Mouse (Mus musculus) neural tube, embryonic 11.5 days (tissue): ENCODE results near the gene Muc13. TPM values are rescaled to one million over a fixed set of nuclear protein-coding genes. Genes with fewer than 3 reads are reported as not detected.

ENCODE experiments used
- ATAC-seq: fragments of 200-750 bp; cut with Nextera tagmentation; 2 replicates; pipeline ENCODE4 v1.8.0; 2017; ENCODE audit warnings: moderate number of reproducible peaks, mild to moderate bottlenecking, moderate TSS enrichment, moderate library complexity; ENCODE audit not compliant: insufficient read depth, low FRiP score, low TSS enrichment
- DNase-seq: peaks from one replicate; pipeline ENCODE4 v3.0.0-alpha.2; 2015; ENCODE audit warnings: low spot score
- H3K27ac ChIP-seq: fragments of 300-500 bp; sonication (generic); 2 replicates; pipeline ENCODE4 v1.5.1; 2014; ENCODE audit warnings: low read depth, mild to moderate bottlenecking, low read length
- H3K27me3 ChIP-seq: fragments of 300-500 bp; sonication (generic); 2 replicates; pipeline ENCODE4 v1.6.1; 2014; ENCODE audit warnings: mild to moderate bottlenecking, low read length, mixed read lengths; ENCODE audit not compliant: control insufficient read depth, insufficient read depth
- H3K36me3 ChIP-seq: fragments of 300-500 bp; sonication (generic); 2 replicates; pipeline ENCODE4 v1.6.1; 2014; ENCODE audit warnings: mild to moderate bottlenecking, low read length, moderate library complexity, mixed read lengths; ENCODE audit not compliant: control insufficient read depth, insufficient read depth
- H3K4me1 ChIP-seq: fragments of 300-500 bp; sonication (generic); 2 replicates; pipeline ENCODE4 v1.6.1; 2014; ENCODE audit warnings: low read length, mixed read lengths; ENCODE audit not compliant: control insufficient read depth, insufficient read depth
- H3K4me2 ChIP-seq: fragments of 300-500 bp; sonication (generic); 2 replicates; pipeline ENCODE4 v1.6.1; 2014; ENCODE audit warnings: low read depth, mild to moderate bottlenecking, moderate library complexity
- H3K4me3 ChIP-seq: fragments of 300-500 bp; sonication (generic); 2 replicates; pipeline ENCODE4 v1.5.1; 2014; ENCODE audit warnings: low read depth, low read length
- H3K9ac ChIP-seq: fragments of 300-500 bp; sonication (generic); 2 replicates; pipeline ENCODE4 v1.6.1; 2014; ENCODE audit warnings: mild to moderate bottlenecking, low read length
- H3K9me3 ChIP-seq: fragments of 300-500 bp; sonication (generic); 2 replicates; pipeline ENCODE4 v1.6.1; 2016; ENCODE audit warnings: low read length; ENCODE audit not compliant: control insufficient read depth
- WGBS: fragments of 180-500 bp; shearing (Covaris S2); extraction: QIAGEN DNeasy Blood & Tissue Kit; methylation state at CpG from one replicate; pipeline ENCODE4 v1.1.7; 2014; 5-methylcytosine and 5-hydroxymethylcytosine counted together
- polyA plus RNA-seq: library from polyadenylated mRNA; unstranded; fragments of >200 nt; fragmentation: Nextera tagmentation; extraction: Ambion mirVana; gene quantifications from 2 replicates; pipeline ENCODE4 v1.2.1, GENCODE M21; 2014

Gene Muc13
- polyA plus RNA-seq, 1 experiment from 2014 or later, result 0.23 TPM

DNA sequence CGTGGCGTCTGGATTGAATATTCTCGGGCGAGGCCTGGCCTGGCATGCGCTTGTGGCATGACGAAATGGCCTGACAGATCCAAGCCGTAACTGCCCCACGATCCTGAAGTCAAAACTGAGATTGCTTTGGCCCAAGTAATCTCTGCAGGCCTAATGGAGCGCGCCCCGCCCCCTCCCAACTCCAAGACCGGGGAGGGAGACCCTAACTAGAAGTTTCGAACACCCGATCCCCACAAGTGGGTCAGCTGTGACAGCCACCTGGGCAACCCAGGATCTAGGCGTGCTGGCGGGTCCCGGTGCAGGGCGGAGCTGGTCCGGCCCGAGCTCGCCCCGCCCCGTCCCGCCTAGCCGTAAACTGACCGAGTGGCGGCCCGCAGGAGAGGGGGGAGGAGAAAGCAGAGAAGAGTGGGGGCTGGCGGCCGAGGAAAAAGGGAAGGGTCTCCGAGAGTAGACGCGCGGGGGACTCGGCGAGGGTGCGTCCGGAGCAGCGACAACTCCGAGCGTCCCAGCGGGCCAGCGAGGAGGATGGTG, 35.5 kb downstream of the Muc13 start, which contains the start of gene Itgb5:
TSS of gene Itgb5 (plus strand) at position 365 of the 531 bp plus-strand sequence.
- WGBS, result under 1% methylated on average over 32 of the region's 43 CpGs
- Histone ChIP-seq H3K27me3 (peaks cover 19% of the 10 kb centered on the region), H3K9me3 (no peaks in the 10 kb centered on the region), H3K27ac (0 out of 2 replicates have a peak within 1 kb of the TSS, but pooled peaks have one; percentile 27), H3K4me3 (peak within 1 kb of the TSS; percentile 82), H3K4me1 (peaks cover 23% of the 10 kb centered on the region), H3K4me2 (peak within 1 kb of the TSS; percentile 99), H3K36me3 (no peaks in the 10 kb centered on the region), H3K9ac (peak within 1 kb of the TSS; percentile 67)
- peak; percentile 74 for DNase-seq
- peak; percentile 83 for ATAC-seq

DNA sequence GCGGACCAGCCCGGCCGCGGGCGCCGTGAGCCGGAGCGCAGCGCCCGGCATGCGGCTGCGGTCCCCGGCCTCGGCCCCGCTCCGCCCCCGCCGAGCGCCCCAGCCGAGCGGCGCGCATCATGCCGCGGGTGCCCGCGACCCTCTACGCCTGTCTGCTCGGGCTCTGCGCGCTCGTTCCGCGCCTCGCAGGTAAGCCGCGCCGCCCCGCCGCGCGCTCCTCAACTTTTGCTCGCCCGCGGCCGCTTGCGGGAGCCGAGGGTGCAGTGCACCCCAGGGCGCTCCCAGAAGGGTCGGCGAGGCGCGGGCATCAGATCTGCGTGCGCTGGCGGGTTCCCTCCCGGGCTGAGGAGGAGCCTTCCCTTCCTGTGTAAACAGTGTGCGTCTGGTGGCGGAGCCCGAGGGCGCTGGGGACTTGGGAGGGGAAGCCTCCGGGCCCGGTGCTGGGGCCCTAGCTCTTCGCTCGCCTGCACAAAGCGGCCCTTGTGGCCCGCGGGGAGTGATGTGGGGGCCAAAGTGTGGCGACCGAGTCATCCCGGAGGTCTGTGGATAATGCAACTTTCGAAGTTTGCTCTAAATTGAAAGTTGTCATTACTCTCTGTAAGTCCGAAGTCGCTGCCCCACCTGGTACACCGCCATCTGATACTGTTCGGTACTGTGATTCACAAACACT, 36.1 kb downstream of the Muc13 start:
- Histone ChIP-seq H3K27ac (0 out of 2 replicates have a peak overlapping the region, but pooled peaks have one; percentile 27), H3K27me3 (peaks cover 21% of the 10 kb centered on the region)
- DNase-seq, result peak; percentile 62

GRCm38 (mm10) chr16:33830512-33831105, 36.8 kb downstream of the Muc13 start:
- Histone ChIP-seq H3K4me3 (peak overlapping the region; percentile 82), H3K27me3 (peaks cover 21% of the 10 kb centered on the region), H3K4me1 (peaks cover 23% of the 10 kb centered on the region), H3K27ac (no peak overlapping the region), H3K4me2 (peak overlapping the region; percentile 99), H3K9ac (peak overlapping the region; percentile 67), H3K36me3 (no peaks in the 10 kb centered on the region), H3K9me3 (no peaks in the 10 kb centered on the region)
- 1% methylated on average over 18 of the region's 18 CpGs for WGBS
- ATAC-seq (no peak), DNase-seq (peak; percentile 50)

More for the DNA sequence above, 36.1 kb downstream of the Muc13 start:
- H3K4me2 ChIP-seq, result peak overlapping the region; percentile 99
- peaks cover 23% of the 10 kb centered on the region for H3K4me1 ChIP-seq
- ATAC-seq, result peak; percentile 68
- H3K36me3 ChIP-seq, result no peaks in the 10 kb centered on the region
- under 1% methylated on average over 73 of the region's 76 CpGs for WGBS
- H3K4me3 ChIP-seq, result peak overlapping the region; percentile 82
- H3K9ac ChIP-seq, result peak overlapping the region; percentile 67
- H3K9me3 ChIP-seq, result no peaks in the 10 kb centered on the region

GRCm38 (mm10) chr16:33832057-33832456, 38.2 kb downstream of the Muc13 start:
- DNase-seq (no peak), ATAC-seq (no peak)
- H3K4me3 ChIP-seq, result no peak overlapping the region
- H3K4me1 ChIP-seq, result peaks cover 23% of the 10 kb centered on the region
- H3K4me2 ChIP-seq, result no peak overlapping the region
- H3K9ac ChIP-seq, result no peak overlapping the region
- no peaks in the 10 kb centered on the region for H3K9me3 ChIP-seq
- H3K27me3 ChIP-seq, result peaks cover 21% of the 10 kb centered on the region
- 30% methylated on average over 6 of the region's 6 CpGs for WGBS
- no peaks in the 10 kb centered on the region for H3K36me3 ChIP-seq
- no peak overlapping the region for H3K27ac ChIP-seq

- H3K36me3 ChIP-seq, result no peaks in the 10 kb centered on the region
- 1% methylated on average over 21 of the region's 21 CpGs for WGBS
- peak; percentile 43 for DNase-seq
- H3K9ac ChIP-seq, result no peak overlapping the region; the same call in 1 of the 2 replicates
- ATAC-seq, result no peak
- H3K4me2 ChIP-seq, result peak overlapping the region; percentile 57
- peaks cover 23% of the 10 kb centered on the region for H3K4me1 ChIP-seq
- H3K9me3 ChIP-seq, result no peaks in the 10 kb centered on the region
- peak overlapping the region; percentile 10; the same call in 1 of the 2 replicates for H3K4me3 ChIP-seq
- H3K27me3 ChIP-seq, result peaks cover 21% of the 10 kb centered on the region
- no peak overlapping the region for H3K27ac ChIP-seq
Observed at GRCm38 (mm10) chr16:33832728-33833428, 39.0 kb downstream of the Muc13 start.

GRCm38 (mm10) chr16:33833429-33833753, 39.6 kb downstream of the Muc13 start:
- H3K9me3 ChIP-seq, result no peaks in the 10 kb centered on the region
- peaks cover 21% of the 10 kb centered on the region for H3K27me3 ChIP-seq
- no peaks in the 10 kb centered on the region for H3K36me3 ChIP-seq
- 5% methylated on average over 5 of the region's 5 CpGs for WGBS
- H3K27ac ChIP-seq, result no peak overlapping the region
- H3K9ac ChIP-seq, result no peak overlapping the region
- no peak overlapping the region for H3K4me3 ChIP-seq
- ATAC-seq (no peak), DNase-seq (no peak)
- H3K4me1 ChIP-seq, result peaks cover 23% of the 10 kb centered on the region
- peak overlapping the region; percentile 57 for H3K4me2 ChIP-seq

GRCm38 (mm10) chr16:33833781-33834482, 40.1 kb downstream of the Muc13 start:
- Histone ChIP-seq H3K9ac (peak overlapping the region; percentile 42), H3K9me3 (no peaks in the 10 kb centered on the region), H3K4me2 (peak overlapping the region; percentile 57), H3K4me3 (peak overlapping the region; percentile 15; the same call in 1 of the 2 replicates), H3K36me3 (no peaks in the 10 kb centered on the region), H3K4me1 (peaks cover 23% of the 10 kb centered on the region), H3K27ac (no peak overlapping the region), H3K27me3 (peaks cover 21% of the 10 kb centered on the region)
- ATAC-seq (peak; percentile 14; the same call in 1 of the 2 replicates), DNase-seq (peak; percentile 62)
- WGBS, result under 1% methylated on average over 25 of the region's 25 CpGs

DNA sequence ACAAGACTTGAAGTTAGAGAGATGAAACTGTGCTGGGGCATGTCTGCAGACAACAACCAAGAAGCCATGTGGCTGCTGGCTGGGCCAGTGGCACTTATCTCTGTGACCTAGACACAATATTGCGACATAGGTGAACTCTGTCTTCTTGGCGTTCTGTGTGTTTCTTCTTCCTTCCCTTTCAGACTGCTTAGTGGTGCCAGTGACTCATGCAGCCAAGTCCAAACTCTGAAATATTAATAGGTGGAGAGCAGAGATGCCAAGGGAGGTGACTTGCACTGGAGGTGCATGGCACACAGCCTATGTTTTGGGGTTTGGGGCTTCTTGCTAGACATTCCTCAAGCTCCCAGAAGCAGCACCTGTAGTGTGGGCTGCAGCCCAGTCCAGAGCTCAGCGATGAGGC, 42.8 kb downstream of the Muc13 start:
- Histone ChIP-seq H3K27me3 (peaks cover 6% of the 10 kb centered on the region; the same call in 1 of the 2 replicates), H3K4me2 (no peak overlapping the region), H3K4me1 (peaks cover 18% of the 10 kb centered on the region), H3K36me3 (no peaks in the 10 kb centered on the region), H3K9me3 (no peaks in the 10 kb centered on the region), H3K27ac (no peak overlapping the region), H3K9ac (no peak overlapping the region), H3K4me3 (no peak overlapping the region)
- no peak for DNase-seq
- ATAC-seq, result no peak
- WGBS, result 80% methylated on average over 3 of the region's 3 CpGs
